Mouse (Mus musculus) lung, postnatal 10 days (tissue): ENCODE results near the gene Tmem209.

Experiments used
- DNase-seq: peaks from one replicate; pipeline ENCODE4 v3.0.0; 2021

The Tmem209 gene

DNA sequence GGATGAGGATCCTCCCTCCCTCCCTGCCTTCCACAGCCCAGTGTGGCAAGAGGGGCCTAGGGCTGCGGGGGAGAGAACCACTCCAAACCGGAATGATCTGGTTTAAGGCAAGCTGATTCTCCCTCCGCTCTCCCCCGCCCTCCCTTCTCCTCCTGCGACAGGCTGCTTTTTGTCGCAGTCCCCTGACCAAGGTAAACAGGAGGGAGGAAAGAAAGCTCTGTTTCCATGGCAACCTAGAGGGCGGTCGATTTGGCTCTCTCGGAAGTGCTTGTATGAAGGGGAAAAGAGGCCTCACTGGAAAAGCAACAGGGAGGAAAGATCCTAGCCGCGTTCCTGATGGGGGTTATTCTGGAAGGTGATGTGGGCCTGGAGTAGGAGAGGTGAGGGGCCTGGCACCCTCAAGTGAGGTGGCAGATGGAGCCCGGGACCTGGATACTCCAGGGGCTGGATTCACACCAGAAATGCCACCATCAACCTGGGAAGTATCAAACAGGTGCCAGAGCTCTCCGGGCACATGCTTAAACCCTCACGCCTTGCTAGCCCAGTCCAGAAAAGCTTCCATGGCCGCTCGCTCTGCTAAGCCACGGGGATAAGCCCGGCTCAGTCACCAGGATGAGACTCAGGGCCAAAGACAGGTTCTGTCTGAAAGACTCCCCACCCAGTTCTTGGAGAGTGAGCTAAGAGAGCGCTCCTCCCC is 48.7 kb downstream of the Tmem209 start:
- peak; percentile 68 for DNase-seq

DNA sequence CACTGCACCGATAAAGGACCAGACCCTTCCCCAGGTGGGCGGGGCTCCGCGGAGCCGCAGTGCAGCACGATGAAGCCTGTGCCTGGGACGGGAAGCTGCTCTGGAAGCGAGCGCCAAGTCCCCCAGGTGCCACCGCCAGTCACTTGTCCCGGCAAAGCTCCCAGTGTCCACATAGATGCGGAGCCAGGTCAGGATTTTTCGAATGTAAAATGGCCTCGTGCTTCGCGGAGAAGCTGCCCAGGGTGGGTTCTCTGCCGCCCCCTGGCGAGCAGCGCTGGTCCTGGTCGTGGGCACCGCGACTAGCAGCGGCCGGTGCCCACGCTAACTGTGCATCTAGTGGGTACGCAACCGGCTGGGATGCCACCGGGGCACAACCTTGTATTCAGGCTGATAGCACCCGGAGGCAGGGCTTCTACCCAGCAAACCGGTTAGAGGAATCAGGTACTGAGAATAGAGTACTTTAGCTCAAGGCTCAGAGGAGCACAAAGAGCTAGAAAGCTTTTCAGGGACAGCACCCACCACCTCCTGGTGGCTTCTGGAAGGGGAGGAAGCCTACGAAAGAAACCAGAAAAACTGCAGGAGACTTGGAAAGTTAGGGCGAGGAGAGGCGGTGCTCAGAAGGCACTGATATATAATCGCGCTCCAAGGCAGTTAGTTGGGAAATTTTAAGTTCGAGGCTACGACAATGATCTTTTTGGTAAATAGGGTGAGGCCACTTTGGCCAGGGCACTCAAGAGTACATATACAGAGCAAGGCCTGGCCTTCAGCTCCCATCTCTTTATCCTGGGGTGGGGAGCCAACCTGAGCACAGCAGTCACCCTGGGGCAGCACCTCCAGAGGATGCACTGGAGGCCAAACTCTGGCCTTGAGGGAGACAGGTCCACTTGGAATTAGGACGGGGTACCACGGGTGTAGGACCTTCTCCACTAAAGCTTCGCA is 49.5 kb downstream of the Tmem209 start:
- DNase-seq: peak; percentile 87

DNA sequence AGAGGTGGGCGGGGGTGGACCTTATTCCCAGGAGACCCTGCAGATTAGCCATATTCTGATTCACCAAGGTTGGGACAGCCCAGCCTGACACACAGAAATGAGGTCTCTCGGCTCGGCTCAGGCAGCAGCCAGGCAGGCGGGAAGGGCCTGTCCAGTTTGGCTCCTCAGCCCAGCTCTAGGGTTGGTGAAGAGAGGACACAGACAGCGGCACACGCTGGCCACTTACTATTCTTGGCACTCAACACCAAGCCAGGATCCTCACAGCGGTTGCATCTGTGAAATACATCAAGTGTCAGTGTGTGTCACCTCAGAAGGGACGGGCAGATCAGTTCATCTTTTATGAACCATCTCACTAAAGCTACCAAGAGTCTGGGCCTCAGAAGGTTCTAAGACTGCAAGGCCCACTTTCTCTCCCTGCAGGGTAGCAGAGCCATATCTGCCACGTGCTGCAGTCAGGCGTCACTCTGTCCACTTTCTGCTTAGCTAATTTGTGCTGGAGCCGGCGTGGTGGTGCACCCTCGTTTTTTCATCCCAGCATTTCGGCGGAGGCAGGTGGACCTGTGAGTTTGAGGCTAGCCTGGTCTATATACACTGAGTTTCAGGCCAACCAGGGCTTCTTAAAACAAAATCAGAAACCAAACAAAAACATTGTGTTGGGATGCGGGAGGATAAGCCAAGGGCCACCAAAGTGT is 50.4 kb downstream of the Tmem209 start:
- DNase-seq: no peak

DNA sequence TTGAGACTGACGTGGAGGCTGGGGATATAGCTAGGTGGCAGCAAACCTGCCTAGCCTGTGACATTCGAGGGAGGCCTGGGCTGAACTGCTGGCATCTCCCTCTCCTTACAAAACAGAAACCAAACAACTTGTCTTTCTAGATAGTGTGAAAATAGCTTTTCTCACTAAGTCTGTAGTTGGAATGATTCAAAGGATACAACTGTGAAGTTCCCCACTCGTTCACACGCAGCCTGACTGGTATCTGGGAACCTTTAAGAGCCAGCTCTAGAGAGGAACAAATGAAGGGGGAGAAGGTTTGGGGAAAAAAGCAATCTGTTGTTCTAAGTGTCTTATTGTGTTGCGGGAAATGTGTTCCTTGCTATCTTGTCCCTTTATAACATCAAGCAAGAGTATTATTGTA is 51.0 kb downstream of the Tmem209 start:
- DNase-seq: no peak

DNA sequence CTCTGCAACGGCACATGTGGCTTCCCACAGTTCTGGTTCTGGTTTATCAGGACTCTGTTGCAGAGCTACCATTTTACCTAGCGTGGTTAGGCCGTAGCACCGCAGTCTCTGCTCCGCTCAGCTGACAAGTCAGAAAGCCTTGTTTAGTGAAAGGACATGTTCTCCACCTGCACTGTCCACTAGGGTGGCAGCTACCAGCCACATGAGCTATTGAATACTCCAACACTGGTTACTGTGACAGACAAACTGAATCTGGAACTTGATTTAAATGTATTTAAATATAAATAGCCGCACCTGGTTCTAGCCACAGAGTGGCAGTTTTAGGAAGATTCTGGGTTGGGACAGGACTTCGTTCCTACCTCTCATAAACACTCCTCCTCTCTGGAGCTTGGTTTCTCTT is 52.6 kb downstream of the Tmem209 start:
- DNase-seq: no peak

DNA sequence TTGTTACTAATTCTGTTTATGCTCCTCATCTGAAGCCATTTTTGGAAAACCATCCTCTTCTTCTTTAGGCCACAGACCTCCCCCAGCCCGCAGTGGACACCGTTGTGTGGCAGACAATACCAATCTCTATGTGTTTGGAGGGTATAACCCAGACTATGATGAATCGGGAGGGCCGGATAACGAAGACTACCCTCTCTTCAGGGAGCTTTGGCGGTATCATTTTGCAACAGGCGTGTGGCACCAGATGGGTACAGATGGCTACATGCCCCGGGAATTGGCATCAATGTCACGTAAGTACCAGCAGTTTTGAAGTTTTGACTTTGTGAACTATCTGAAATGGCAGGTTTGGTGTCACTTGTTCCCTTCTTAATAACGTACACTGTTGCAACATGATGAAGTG is 70.0 kb downstream of the Tmem209 start:
- DNase-seq: no peak

DNA sequence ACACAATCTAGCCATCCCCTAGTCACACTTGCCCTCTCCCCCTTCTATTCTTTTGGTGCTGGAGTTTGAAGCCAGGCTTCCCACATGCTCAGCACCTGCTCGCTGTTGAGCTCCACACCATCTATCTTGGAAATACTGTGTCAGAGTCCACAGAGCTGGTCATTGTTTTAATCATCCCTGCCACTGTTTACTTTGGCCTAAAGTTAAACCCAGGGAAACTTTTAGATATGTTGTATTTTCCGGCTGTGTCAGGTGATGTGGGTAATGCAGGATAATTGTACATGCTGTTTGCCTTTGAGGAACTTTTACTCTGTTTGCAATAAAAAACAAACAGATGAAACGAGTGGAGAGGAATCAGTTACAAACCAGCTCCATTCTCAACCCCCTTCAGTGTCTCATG is 72.5 kb downstream of the Tmem209 start:
- no peak for DNase-seq

DNA sequence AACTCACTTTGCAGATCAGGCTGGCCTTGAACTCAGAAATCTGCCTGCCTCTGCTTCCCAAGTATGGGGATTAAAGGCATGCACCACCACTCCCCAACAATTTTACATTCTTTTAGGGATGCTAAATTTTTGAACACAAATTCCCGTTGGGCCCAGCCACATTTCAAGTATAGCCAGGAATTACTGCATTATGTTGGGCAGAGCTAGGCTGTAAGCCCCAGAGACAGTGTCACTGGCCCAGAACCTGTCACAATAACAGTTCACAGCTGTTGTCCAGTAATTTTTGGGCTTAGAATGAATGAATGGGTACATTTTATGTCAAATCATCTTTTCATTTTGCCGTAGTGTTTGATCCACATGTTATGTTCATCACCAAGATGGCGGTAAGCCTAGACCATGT is 73.1 kb downstream of the Tmem209 start:
- DNase-seq: no peak

DNA sequence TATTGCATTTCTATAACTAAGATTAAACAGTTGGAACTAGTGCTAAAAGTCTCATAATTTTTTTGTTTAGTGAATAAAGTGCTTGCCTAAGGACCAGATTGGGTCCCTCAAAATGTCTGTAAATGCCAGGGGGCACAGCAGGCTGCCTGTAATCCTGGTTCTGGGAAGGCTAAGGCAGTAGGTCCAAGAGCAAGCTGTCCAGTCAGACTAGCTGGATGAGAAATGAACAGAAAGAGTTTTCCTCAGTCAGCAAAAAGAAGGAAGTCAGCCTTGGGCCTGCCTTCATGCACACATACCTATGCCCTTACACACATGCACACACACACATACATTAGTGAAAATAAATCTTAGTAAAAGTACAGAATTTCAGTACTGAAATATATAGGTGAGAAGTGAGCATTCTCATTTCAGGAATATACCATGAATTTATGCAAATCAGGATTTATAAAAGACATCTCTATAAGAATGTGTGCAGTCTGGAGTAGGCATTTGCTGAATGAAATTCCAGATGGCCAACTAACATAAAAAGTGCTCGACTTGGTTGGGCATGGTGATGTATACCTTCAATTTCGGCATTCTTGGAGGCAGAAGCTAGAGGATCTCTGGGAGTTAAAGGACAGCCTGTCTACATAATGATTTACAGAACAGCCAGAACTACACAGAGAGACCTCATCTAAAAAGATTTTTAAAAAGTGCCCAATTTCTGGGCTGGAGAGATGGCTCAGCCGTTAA is 77.0 kb downstream of the Tmem209 start:
- no peak for DNase-seq
